ENCODE assay signal across 19 mouse cellular contexts in the genomic region with DNA sequence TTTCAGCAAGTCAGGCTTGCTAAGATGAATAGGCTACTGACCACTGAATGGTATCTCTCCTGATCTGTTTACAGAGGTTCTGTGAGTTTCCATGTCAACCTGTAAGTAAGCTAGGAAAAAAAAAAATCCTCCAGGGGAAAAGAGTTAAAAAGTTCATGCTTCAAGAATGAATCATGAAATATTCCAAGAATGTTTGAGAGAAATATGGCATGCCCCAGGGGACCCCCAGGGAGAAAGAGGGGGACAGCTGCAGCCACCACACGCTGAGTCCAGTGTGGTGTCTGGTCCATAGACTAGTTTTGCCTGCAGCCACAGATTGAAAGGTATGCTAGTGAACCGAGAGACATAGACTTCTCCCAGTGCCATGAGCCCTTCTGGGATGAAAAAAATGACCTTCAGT. TPM values are rescaled to one million over a fixed set of nuclear protein-coding genes. Genes with fewer than 3 reads are reported as not detected.
A peak's percentile ranks its signal among the peaks of the same experiment; 100 is the strongest.
DNase-seq lines count a peak whose midpoint lies in the region; ATAC-seq and TF ChIP-seq lines count a peak whose summit lies in the region.
"Had no signal": no experiment of that assay in that cellular context is flagged by ENCODE, and none has a peak within 500 bp of the region (broad histone marks: within the 10 kb centered on the region; RNA-seq: fewer than 3 reads in every experiment).

No protein-coding gene starts in this region.

- WGBS in limb, embryonic 14.5 days, result 48% methylated on average over 2 of the region's 2 CpGs
- WGBS in limb, embryonic 10.5 days, result 75% methylated on average over 2 of the region's 2 CpGs

- DNase-seq in gastrocnemius, adult 2 months, result peak; percentile 51
- DNase-seq in gastrocnemius, postnatal 25 days, result no peak
- peak; percentile 29 for DNase-seq in limb, embryonic 14.5 days (ENCODE audit: low spot score)
- no peak for DNase-seq in limb, embryonic 10.5 days (ENCODE audit: low spot score)
- peak; percentile 96 for DNase-seq in Muller cell, postnatal 12 days (ENCODE audit: inconsistent ontology term)
- DNase-seq in gastrocnemius, postnatal 4 days (ENCODE audit: low spot score in 2 of 2), result peak; percentile 23 to 45
- no peak for DNase-seq in left cerebral cortex, postnatal 10 days (ENCODE audit: extremely low spot score in 1 of 2, low spot score in 2 of 2)
- DNase-seq in layer of hippocampus, postnatal 10 days (ENCODE audit: low spot score in 2 of 2), result no peak
- DNase-seq: adrenal gland, postnatal 14 days; cerebellum, adult 11-12 months; cerebellum, postnatal 25 days; kidney, adult 18-20 months; layer of hippocampus, postnatal 36 days; liver, postnatal 0 days; lung, postnatal 10 days; thymus, postnatal 25 days had no signal

- no peak for TF ChIP-seq CTCF in gastrocnemius, adult 2 months (IDR thresholded peaks at IDR 0.05)

- H3K36me3 ChIP-seq in limb, embryonic 14.5 days (ENCODE audit: control insufficient read depth, insufficient read depth, low read length), result no peaks in the 10 kb centered on the region
- no peaks in the 10 kb centered on the region for H3K36me3 ChIP-seq in limb, embryonic 10.5 days
- H3K36me3 ChIP-seq: embryonic facial prominence, embryonic 13.5 days; neural tube, embryonic 12.5 days had no signal

- intact Hi-C loops in gastrocnemius, adult 2 months (cut with DNase I), result loop anchor here (5.0 kb wide), 1 partner anchor 51 kb away; no protein-coding TSS in a partner anchor
- intact Hi-C loops in left cerebral cortex, postnatal 10 days (cut with DNase I), result no loop called here

- no peaks in the 10 kb centered on the region for H3K27me3 ChIP-seq in limb, embryonic 14.5 days (ENCODE audit: control insufficient read depth, insufficient read depth, low read length)
- no peaks in the 10 kb centered on the region for H3K27me3 ChIP-seq in limb, embryonic 10.5 days (ENCODE audit: low read depth, poor library complexity, severe bottlenecking)
- H3K27me3 ChIP-seq: embryonic facial prominence, embryonic 13.5 days; neural tube, embryonic 12.5 days had no signal

- H3K4me3 ChIP-seq in gastrocnemius, adult 2 months, result no peak overlapping the region
- no peak overlapping the region for H3K4me3 ChIP-seq in limb, embryonic 14.5 days (replicated peaks; ENCODE audit: low read length)
- H3K4me3 ChIP-seq in limb, embryonic 10.5 days, result no peak overlapping the region
- H3K4me3 ChIP-seq: embryonic facial prominence, embryonic 13.5 days; neural tube, embryonic 12.5 days had no signal

- H3K27ac ChIP-seq in gastrocnemius, adult 2 months, result no peak overlapping the region
- no peak overlapping the region for H3K27ac ChIP-seq in limb, embryonic 14.5 days (replicated peaks; ENCODE audit: low read depth, low read length)
- H3K27ac ChIP-seq in limb, embryonic 10.5 days, result no peak overlapping the region
- H3K27ac ChIP-seq: embryonic facial prominence, embryonic 13.5 days; neural tube, embryonic 12.5 days had no signal

- no peaks in the 10 kb centered on the region for H3K9me3 ChIP-seq in limb, embryonic 14.5 days (ENCODE audit: control insufficient read depth, low read length)
- H3K9me3 ChIP-seq in limb, embryonic 10.5 days (replicated peaks), result no peaks in the 10 kb centered on the region
- H3K9me3 ChIP-seq: embryonic facial prominence, embryonic 13.5 days; neural tube, embryonic 12.5 days had no signal

- no peak for TF ChIP-seq POLR2A in limb, embryonic 14.5 days (IDR thresholded peaks at IDR 0.05; ENCODE audit: borderline replicate concordance, extremely low read depth, insufficient read depth, insufficient read length)

- no peak; the same call in 1 of the 2 replicates for ATAC-seq in limb, embryonic 14.5 days (ENCODE audit: low FRiP score, low read depth)
- ATAC-seq: forebrain, embryonic 16.5 days; liver, postnatal 0 days had no signal

- H3K4me1 ChIP-seq in limb, embryonic 14.5 days (ENCODE audit: control insufficient read depth, insufficient read depth, low read length), result 0 out of 2 replicates have a peak, but pooled peaks cover 4% of the 10 kb centered on the region
- H3K4me1 ChIP-seq in limb, embryonic 10.5 days, result no peaks in the 10 kb centered on the region
- H3K4me1 ChIP-seq: embryonic facial prominence, embryonic 13.5 days; neural tube, embryonic 12.5 days had no signal

- H3K9ac ChIP-seq in limb, embryonic 14.5 days (ENCODE audit: low read depth, low read length, severe bottlenecking), result no peak overlapping the region
- H3K9ac ChIP-seq: embryonic facial prominence, embryonic 13.5 days; liver, postnatal 0 days; neural tube, embryonic 12.5 days had no signal

- no peak overlapping the region for H3K4me2 ChIP-seq in limb, embryonic 14.5 days (replicated peaks; ENCODE audit: low read depth, low read length, severe bottlenecking)
- H3K4me2 ChIP-seq: embryonic facial prominence, embryonic 13.5 days; neural tube, embryonic 12.5 days had no signal

RNA-seq across cellular contexts. Expression of a gene that starts 56.1 kb away (rescaled TPM):
- 10 to 100 TPM in 1 of 2 experiments, 1 to 10 TPM in 1; 8.8 to 11.0 TPM for total RNA-seq in gastrocnemius, adult 2 months (2021)
- 1 to 10 TPM; 5.6 to 7.1 TPM for total RNA-seq in gastrocnemius, postnatal 25 days (2021)
- polyA plus RNA-seq in limb, embryonic 14.5 days (2012; rRNA removed), result 5.1 and 5.7 TPM in 2 replicates
- 7.8 and 10.9 TPM in 2 replicates for polyA plus RNA-seq in limb, embryonic 14.5 days (2014; fragmentation: Nextera tagmentation; extraction: Ambion mirVana)
- polyA plus RNA-seq in limb, embryonic 10.5 days (2016; fragmentation: Nextera tagmentation; extraction: Ambion mirVana), result 8.1 and 8.5 TPM in 2 replicates
- 10 to 100 TPM; 11.5 to 15.6 TPM for total RNA-seq in gastrocnemius, postnatal 4 days (2021)
- 10 to 100 TPM; 11.1 to 20.4 TPM for total RNA-seq in left cerebral cortex, postnatal 10 days (2021)
- total RNA-seq in layer of hippocampus, postnatal 10 days (2021), result 1 to 10 TPM; 7.9 to 9.9 TPM

Comparison
In these comparisons a context has a peak if more than half of its experiments do, and no peak if none do; other contexts are left out.
1. DNase-seq: peak in gastrocnemius, adult 2 months (single experiment), limb, embryonic 14.5 days (single experiment), Muller cell, postnatal 12 days (single experiment) and gastrocnemius, postnatal 4 days (2 of 2); none in gastrocnemius, postnatal 25 days (single experiment), limb, embryonic 10.5 days (single experiment), left cerebral cortex, postnatal 10 days (0 of 2) and layer of hippocampus, postnatal 10 days (0 of 2).